Mouse (Mus musculus): Measurements from ENCODE around the gene Mlh3.

The Mlh3 gene

DNA sequence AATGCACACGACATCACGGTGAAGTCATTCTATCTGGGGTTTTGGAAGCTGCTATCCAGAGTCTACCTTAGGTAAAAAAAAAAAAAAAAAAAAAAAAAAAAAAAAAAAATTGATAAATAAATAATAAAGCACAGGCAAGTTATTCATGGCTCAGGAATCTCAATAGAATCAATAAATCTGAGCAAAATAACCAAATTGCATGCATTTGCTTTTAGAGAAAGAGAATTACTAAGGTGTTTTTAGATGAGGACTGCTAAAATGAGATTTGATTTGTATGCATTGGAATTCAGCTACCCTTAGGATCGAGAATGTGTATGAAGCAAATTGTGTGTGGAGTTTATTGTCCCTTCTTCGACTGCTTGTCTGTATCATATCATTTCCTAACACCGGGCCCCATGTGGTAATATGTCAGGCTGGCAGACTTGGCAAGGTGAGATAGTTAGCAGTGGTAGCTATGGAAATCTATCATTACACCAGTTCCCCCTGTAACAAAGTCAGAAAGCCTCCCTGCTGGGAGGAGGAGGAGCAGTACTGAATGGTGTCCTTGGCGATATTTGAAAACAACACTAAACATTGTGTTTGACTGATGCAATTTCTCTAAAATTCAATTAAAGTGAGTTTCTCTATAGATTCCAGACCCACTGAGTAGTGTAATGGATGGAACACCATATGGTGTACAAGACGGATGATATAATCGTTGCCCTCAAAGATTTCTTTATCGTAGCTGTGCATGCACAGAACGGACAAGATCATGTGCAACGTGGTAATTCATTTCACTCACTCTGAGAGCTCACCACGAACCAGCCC lies 10.6 kb upstream of the Mlh3 start:
- no peak for DNase-seq

DNA sequence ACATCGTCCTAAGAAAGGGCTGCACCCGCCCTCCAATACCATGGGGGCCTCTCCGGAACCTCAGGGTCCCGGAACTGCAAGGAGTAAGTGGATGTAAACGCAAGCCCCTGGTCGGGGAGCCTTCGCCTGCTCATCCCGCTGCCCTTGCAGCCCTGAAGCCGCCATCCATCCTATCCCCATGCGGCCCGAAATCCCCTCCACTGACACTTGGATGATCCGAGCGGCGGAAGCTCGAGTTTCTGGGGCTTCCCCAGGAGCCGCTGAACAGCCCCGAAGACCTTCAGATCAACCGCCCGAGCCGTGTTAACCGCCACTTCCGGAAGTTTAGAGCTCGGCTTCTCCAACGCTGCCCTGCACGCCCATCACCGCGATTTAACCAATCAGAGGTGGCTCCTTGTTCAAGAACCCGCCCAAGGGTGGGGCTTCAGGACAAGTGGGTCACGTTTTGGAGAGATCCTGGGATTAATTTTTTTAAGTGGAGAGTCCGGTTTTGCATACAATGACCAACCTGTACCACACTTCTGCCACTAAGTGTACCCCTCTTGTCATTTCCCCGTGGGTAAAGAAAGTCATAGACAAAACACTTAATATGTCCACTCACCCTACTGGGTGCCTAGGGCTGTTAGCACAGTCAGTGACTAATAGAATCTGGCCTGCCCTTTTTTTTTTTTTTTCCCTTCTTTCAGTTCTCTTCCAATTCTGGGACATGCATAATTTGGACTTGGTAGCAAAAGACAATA lies 9.9 kb upstream of the Mlh3 start:
- peak; percentile 94 for DNase-seq

GRCm38 (mm10) chr12:85279396-85280080 lies 9.1 kb upstream of the Mlh3 start:
- DNase-seq: no peak

DNA sequence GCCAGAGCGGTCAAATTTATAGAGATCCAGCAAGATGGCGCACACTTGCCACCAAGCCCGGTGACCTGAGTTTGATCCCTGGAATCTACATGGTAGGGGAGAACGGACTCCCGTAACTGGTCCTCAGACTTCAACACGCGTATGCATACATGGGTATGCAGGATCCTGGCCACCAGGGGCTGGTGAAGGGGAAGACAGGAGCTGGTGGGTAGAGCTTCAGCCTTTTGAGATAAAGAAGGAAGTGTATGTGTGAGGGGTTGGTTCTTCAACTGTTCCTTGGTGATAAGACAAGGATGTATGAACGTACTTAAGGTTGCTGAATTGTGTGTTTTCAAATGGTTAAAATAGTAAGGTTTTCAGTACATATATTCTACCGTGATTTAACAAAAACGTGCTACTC lies 8.5 kb upstream of the Mlh3 start:
- no peak for DNase-seq

DNA sequence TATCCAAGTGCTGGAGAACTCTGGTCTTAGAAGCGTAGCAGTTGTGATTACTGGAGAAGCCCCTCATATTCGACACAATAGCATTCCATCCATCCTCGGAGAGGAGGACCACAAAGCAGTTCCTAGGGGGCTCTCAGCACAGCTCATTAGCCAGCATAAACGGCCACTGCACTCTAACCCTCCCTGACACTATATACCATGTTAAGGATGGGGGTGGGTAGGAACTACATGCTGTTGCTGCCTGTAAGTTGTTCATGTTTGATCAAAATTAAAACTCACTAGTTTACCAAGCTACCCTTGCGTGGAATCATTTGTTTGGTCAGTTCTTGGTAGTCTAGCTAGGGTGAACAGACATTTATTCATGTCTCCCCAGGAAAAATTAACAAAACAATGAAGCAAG lies 5.9 kb upstream of the Mlh3 start:
- no peak for DNase-seq

DNA sequence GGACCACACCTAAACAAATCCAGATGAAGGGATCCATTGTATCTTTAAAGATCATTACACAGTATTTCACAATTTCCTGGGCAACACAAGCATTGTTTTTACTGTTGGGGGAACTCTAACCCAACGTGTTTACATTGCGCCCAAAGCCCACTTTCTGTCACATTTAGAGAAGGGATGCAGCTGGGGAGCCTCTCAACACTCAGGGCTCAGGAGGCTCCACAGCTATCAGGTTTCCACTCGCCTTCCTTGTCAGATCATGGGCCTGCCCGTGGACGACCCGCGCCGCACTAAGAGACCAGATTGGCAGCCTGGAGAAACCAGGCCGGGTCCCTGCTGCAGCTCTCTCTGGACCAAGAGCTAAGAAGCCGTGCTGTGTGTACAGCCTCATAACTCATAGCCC lies 3.1 kb upstream of the Mlh3 start:
- DNase-seq: no peak

DNA sequence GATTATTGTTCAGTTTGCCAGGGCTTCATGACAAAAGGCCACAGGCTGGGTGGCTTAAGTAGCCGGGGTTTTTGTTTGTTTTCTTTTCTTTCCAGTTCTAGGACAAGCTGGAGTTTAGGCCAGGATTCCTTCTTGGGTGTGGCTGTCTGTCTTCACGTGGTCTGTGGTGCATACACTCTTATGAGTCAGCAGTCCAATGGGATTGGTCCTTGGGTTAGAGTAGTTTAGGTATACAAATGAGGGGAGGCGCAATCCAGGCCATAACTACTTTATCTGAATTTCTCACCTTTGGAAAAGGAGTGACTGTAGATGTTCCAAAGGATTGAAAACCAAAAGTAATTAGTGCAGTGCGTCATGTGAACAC lies 1.4 kb upstream of the Mlh3 start:
- no peak for DNase-seq

- DNase-seq: no peak
These were observed 888 bp upstream of the Mlh3 start for GRCm38 (mm10) chr12:85271132-85271842.

- no peak for DNase-seq
These were observed 578 bp downstream of the Mlh3 start for GRCm38 (mm10) chr12:85269821-85270220.

DNA sequence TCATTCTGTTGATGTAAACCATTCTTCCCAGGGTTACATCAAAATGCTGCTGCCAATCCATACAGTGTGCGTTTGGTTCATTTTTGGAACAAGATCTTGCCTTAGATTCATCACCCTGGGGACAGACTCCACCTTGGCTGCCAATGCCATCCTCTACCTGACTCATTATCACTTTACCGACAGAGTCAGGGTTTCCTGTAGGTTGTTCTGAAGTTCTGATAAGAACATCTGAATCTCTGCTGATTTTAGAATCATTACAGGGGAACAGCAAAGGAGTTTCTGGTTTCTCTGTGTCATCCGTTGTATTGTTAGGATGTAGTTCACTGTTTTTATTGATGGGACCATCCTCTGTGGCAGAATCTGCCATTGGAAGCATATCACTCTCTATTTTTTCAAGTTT lies 4.2 kb downstream of the Mlh3 start:
- no peak for DNase-seq

GRCm38 (mm10) chr12:85264940-85265339 lies 5.5 kb downstream of the Mlh3 start:
- no peak for DNase-seq

DNA sequence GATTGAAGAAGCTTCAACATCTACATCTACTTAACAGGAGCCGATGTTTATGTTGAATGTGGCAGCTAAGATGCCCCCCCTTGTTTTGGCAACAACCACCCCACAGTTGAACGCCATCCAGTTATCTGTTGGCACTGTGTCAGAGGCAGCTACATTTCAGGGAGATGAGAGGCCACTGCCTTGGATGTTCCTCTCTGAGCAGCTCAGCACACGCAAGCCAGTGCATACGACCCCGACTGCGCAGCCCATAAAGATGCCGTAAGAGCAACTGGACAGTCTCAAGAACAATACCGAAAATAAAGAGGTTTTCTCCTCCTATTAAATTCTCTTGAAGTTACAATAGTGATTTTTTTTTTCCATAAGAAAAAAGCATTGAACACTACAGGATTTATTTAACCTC lies 5.9 kb downstream of the Mlh3 start:
- DNase-seq: no peak

GRCm38 (mm10) chr12:85263190-85263589 lies 7.2 kb downstream of the Mlh3 start:
- DNase-seq: no peak

- DNase-seq: no peak
These were observed 7.9 kb downstream of the Mlh3 start for GRCm38 (mm10) chr12:85262489-85262888.

DNA sequence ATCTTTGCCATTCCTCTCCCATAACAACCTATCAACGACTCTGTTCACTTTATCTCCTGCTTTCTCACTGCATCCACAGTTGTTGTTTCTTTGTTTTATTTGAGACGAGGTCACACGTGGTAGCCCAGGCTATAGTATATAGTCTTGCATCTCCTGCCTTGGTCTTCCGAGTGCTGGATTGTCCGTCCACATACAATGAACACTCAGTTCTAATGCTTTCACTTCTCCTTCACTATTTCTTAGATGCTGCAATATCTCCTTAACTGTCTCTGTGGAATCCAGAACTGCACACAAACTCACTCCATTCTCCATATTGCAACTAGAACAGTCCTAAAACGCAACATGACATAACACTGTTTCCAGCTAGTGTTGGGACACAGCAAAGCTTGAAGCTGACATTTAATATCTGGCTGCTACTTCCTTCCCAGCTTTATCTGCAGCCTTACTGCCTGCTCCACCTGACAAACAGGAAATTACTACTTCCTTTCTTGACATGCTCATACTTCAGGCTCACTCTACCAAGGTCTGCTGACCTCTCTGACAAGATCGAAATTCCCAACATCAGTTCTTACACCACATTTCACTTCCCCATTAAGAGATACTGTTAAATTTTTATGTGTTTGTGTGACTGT lies 13.3 kb downstream of the Mlh3 start:
- no peak for DNase-seq

DNA sequence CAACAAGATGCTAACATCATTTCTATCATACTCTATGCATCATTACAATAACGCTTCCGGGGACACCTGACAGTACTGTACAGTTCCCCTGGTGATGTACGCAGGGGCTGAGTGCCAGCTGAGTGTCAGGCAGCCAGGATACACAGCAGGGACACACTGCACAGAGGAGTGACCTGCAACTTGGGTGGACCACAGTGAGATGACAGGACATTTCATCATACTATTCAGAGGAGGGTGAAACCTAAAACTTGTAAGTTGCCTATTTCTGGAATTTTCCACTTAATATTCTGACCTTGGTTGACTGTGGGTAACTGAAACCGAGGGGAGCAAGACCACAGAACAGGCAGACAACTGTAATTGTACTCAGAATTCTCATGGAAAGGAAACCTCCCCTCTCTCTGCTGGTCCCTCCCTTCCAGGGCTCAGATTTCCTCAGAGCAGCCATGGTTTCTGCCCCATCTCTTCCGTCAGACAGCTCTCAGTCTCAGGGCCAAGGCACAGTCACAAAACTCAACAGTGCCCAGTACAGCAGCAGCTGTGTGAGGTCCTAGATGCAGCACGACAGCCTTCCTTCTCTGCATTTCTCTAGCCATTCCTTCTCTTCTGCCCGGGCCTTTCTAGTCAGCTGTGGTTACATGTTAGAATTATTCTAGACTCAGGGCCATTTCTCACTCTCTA lies 14.2 kb downstream of the Mlh3 start:
- DNase-seq: no peak

GRCm38 (mm10) chr12:85252083-85252482 lies 18.3 kb downstream of the Mlh3 start:
- DNase-seq: no peak

- no peak for DNase-seq
These were observed 32.8 kb downstream of the Mlh3 start for GRCm38 (mm10) chr12:85237553-85237952.

DNA sequence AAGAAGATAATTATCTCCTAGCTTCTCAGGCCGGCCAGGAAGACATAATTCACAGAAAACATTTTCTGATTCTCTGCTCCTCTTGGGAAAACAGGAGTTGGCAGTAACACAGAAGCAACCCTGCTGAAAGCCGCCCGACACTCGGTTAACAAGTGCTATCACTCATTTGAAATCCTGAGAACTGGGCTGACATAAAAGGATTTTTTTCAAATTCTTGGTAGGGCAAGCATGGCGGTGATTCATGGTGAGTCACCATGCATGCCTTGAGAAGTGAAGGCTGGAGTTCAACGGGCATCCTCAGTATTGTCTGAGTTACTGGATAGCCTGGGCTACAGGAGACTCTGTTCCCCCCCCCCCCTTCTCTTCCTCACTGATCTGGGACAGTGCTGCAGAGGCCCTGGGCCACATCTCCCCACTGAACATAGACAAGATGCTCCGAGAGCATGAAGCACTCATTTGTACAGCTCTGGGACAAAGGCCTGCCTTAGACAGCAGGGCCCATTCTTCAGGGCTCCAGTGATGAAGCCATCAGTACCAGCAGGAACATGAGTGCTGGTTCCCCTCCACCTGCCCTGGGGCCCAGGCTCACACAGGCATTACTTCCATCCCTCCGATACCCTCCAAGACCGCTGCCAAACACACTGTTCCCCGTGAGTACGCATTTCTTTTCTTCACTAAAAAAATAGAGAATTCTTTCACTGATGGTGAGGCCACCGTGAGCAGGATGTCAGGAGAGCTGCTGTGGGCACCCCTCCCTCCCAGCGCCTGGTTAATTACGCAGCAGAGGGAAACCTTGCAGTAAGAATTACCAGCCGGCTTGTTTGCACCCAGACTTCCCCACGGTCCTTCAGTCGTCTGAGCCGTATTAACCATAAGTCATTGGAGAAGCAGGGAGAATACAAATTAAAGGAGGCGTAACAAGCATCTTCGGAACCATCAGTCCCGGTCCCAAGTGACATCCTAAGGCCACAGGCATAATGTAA lies 36.7 kb downstream of the Mlh3 start:
- no peak for DNase-seq

DNA sequence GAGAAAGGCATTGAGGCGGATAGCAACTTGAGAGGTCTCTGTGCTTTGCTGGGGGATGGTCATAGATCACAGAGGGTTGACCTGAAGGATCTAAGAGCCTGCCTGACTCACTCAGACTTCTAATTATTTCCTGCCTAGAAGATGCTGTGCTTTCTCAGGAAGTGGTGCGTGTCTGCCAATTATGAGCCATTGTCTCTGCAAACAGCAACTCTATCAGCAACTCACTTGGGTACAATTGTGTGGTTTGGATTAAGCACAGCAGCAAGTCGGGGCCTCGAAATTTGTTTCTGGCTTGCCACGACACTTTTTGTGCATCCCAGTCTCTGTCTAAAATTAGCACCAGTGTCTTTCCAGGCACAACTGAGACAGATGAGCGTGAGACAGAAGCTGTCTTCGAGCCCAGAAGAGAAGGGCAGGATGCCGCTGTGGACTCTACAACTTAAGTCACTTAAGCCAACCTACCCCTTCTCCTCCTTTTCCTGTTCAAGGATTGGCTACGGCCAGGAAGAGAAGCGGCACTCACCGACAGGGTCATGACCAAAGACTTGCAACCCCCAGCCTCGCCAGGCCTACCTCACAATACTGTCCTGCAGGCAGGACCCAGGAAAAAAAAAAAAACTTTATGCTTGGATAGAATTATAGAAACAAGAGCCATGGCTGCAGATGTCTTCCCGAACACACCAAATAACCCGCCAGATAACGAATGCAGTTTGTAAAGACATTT lies 42.4 kb downstream of the Mlh3 start:
- DNase-seq: no peak
